Mouse (Mus musculus) heart, postnatal 0 days (tissue): ENCODE measurements around the gene Brap. TPM values are rescaled to one million over a fixed set of nuclear protein-coding genes. Genes with fewer than 3 reads are reported as not detected.

Source experiments
- ATAC-seq: fragments of 200-750 bp; cut with Nextera tagmentation; 2 replicates; pipeline ENCODE4 v1.8.0; 2017; ENCODE audit warnings: low read depth, moderate number of reproducible peaks, moderate library complexity; ENCODE audit not compliant: insufficient read depth
- DNase-seq: peaks from one replicate; pipeline ENCODE4 v3.0.0-alpha.2; 2016; ENCODE audit warnings: low spot score
- H3K27ac ChIP-seq: fragments of 300-500 bp; sonication (generic); 2 replicates; pipeline ENCODE4 v1.5.1; 2014; ENCODE audit warnings: low read depth, mild to moderate bottlenecking
- H3K27me3 ChIP-seq: fragments of 300-500 bp; sonication (generic); 2 replicates; pipeline ENCODE4 v1.6.1; 2014; ENCODE audit warnings: low read length, mixed read lengths; ENCODE audit not compliant: control insufficient read depth, insufficient read depth
- H3K36me3 ChIP-seq: fragments of 300-500 bp; sonication (generic); replicated peaks from 2 replicates; pipeline ENCODE4 v1.6.1; 2014; ENCODE audit warnings: low read length, mixed read lengths; ENCODE audit not compliant: control insufficient read depth, insufficient read depth
- H3K4me1 ChIP-seq: fragments of 300-500 bp; sonication (generic); 2 replicates; pipeline ENCODE4 v1.6.1; 2014; ENCODE audit warnings: antibody characterized with exemption; ENCODE audit not compliant: control insufficient read depth, insufficient read depth
- H3K4me2 ChIP-seq: fragments of 300-500 bp; sonication (generic); 2 replicates; pipeline ENCODE4 v1.6.1; 2014; ENCODE audit warnings: low read depth, mild to moderate bottlenecking, low read length, moderate library complexity
- H3K4me3 ChIP-seq: fragments of 300-500 bp; sonication (generic); 2 replicates; pipeline ENCODE4 v1.5.1; 2014; ENCODE audit warnings: low read depth, low read length
- H3K9ac ChIP-seq: fragments of 300-500 bp; sonication (generic); replicated peaks from 2 replicates; pipeline ENCODE4 v1.6.1; 2014; ENCODE audit warnings: low read depth, low read length, mixed read lengths
- H3K9me3 ChIP-seq: fragments of 300-500 bp; sonication (generic); replicated peaks from 2 replicates; pipeline ENCODE4 v1.6.1; 2016; ENCODE audit warnings: low read length; ENCODE audit not compliant: control insufficient read depth
- CTCF ChIP-seq: IDR thresholded peaks from 2 replicates; pipeline ENCODE4 v1.5.1; 2016; ENCODE audit warnings: antibody characterized with exemption, control low read depth, low read depth
- EP300 ChIP-seq: IDR thresholded peaks from 2 replicates; pipeline ENCODE4 v1.6.1; 2016; ENCODE audit warnings: antibody characterized with exemption, low read depth
- WGBS: fragments of 180-500 bp; shearing (Covaris S2); extraction: QIAGEN DNeasy Blood & Tissue Kit; methylation state at CpG from one replicate; pipeline ENCODE4 v1.1.7; 2014; 5-methylcytosine and 5-hydroxymethylcytosine counted together
- polyA plus RNA-seq: library from polyadenylated mRNA; unstranded; fragments of >200 nt; fragmentation: Nextera tagmentation; extraction: Ambion mirVana; gene quantifications from 2 replicates; pipeline ENCODE4 v1.2.1, GENCODE M21; 2015
- total RNA-seq: library from RNA; depleted of rRNA; stranded (reverse); fragments of >200 nt; gene quantifications from 2 replicates; pipeline ENCODE4 v1.2.3, GENCODE M21; 2014; ENCODE audit warnings: low replicate concordance; rRNA removed

The Brap gene
- total and polyA plus RNA-seq, 2 experiments from 2014 or later, result 23.2 to 32.9 TPM

DNA sequence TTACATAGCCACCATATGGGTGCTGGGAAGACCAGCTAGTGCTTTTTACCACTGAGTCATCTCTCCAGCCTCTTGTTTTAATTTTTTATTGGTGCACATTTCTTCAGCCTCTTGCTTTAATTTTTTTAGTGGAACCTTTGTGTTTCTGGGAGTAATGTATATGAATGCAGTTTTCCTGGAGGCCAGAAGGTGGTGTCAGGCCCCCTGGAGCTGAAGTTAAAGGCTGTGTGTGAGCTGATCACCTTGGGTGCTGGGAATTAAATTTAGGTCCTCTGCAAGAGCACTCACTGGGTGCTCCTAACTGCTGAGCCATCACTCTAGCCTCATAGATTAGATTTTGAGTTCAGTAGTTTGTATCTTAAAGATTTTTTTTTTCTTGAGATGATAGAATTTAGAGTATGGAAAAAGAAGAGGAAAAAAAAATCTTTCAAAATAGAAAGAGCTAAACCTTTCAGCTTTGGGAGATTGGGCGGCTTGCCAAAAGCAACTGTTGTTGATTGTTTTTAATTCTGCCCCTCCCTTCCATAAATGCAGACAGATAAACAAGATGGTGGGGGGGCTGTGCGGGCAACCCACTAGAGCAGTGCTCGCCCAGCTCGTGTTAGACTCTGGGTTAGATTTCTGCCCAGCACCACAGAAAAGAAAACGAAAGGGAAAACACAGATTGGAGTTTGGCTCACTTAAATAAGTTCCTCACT is 60.7 kb downstream of the Brap start:
- 81% methylated on average over 5 of the region's 5 CpGs for WGBS
- DNase-seq (no peak), ATAC-seq (no peak)
- H3K4me1 ChIP-seq, result peaks cover 20% of the 10 kb centered on the region
- no peaks in the 10 kb centered on the region for H3K9me3 ChIP-seq
- H3K27ac ChIP-seq, result no peak overlapping the region; the same call in 1 of the 2 replicates
- H3K27me3 ChIP-seq, result no peaks in the 10 kb centered on the region
- no peak overlapping the region for H3K9ac ChIP-seq
- H3K4me2 ChIP-seq, result no peak overlapping the region
- TF ChIP-seq EP300, result no peak
- peak; percentile 18; the same call in 1 of the 2 replicates for TF ChIP-seq CTCF
- H3K36me3 ChIP-seq, result no peaks in the 10 kb centered on the region
- no peak overlapping the region for H3K4me3 ChIP-seq

GRCm38 (mm10) chr5:121721841-121722240 is 61.5 kb downstream of the Brap start:
- Histone ChIP-seq H3K27ac (peak overlapping the region; percentile 38), H3K36me3 (no peaks in the 10 kb centered on the region), H3K9me3 (no peaks in the 10 kb centered on the region), H3K27me3 (no peaks in the 10 kb centered on the region), H3K4me1 (peaks cover 20% of the 10 kb centered on the region; the same call in 1 of the 2 replicates), H3K4me2 (no peak overlapping the region), H3K4me3 (no peak overlapping the region), H3K9ac (no peak overlapping the region)
- DNase-seq (no peak), ATAC-seq (no peak)
- no peak for TF ChIP-seq CTCF
- TF ChIP-seq EP300, result no peak
- 58% methylated on average over 3 of the region's 3 CpGs for WGBS

- no peak overlapping the region; the same call in 1 of the 2 replicates for H3K9ac ChIP-seq
- no peak overlapping the region for H3K27ac ChIP-seq
- H3K27me3 ChIP-seq, result no peaks in the 10 kb centered on the region
- H3K4me1 ChIP-seq, result peaks cover 15% of the 10 kb centered on the region; the same call in 1 of the 2 replicates
- TF ChIP-seq EP300, result no peak
- no peak for TF ChIP-seq CTCF
- H3K9me3 ChIP-seq, result no peaks in the 10 kb centered on the region
- 0 out of 2 replicates have a peak, but pooled peaks cover 5% of the 10 kb centered on the region for H3K36me3 ChIP-seq
- H3K4me2 ChIP-seq, result no peak overlapping the region
- no peak overlapping the region for H3K4me3 ChIP-seq
- ATAC-seq (no peak), DNase-seq (no peak)
- WGBS, result 38% methylated on average over 1 of the region's 1 CpGs
These were observed 64.3 kb downstream of the Brap start for GRCm38 (mm10) chr5:121724678-121725077.

- no peaks in the 10 kb centered on the region for H3K27me3 ChIP-seq
- no peak overlapping the region for H3K4me3 ChIP-seq
- no peak overlapping the region for H3K9ac ChIP-seq
- H3K4me1 ChIP-seq, result no peaks in the 10 kb centered on the region
- no peak overlapping the region for H3K27ac ChIP-seq
- 97% methylated on average over 2 of the region's 2 CpGs for WGBS
- DNase-seq (no peak), ATAC-seq (no peak)
- no peak overlapping the region for H3K4me2 ChIP-seq
- 0 out of 2 replicates have a peak, but pooled peaks cover 5% of the 10 kb centered on the region for H3K36me3 ChIP-seq
- TF ChIP-seq EP300 (no peak), CTCF (no peak)
- no peaks in the 10 kb centered on the region for H3K9me3 ChIP-seq
These were observed 69.7 kb downstream of the Brap start for GRCm38 (mm10) chr5:121730057-121730456.

GRCm38 (mm10) chr5:121736641-121737040 is 76.3 kb downstream of the Brap start:
- Histone ChIP-seq H3K36me3 (no peaks in the 10 kb centered on the region), H3K9ac (no peak overlapping the region), H3K9me3 (no peaks in the 10 kb centered on the region), H3K4me1 (no peaks in the 10 kb centered on the region), H3K4me2 (no peak overlapping the region), H3K27me3 (no peaks in the 10 kb centered on the region), H3K27ac (no peak overlapping the region), H3K4me3 (no peak overlapping the region)
- no peak for TF ChIP-seq EP300
- no peak for TF ChIP-seq CTCF
- DNase-seq, result no peak
- ATAC-seq, result no peak
- 93% methylated on average over 3 of the region's 3 CpGs for WGBS

Other genes starting within 250 kb of the Brap start
- 6.5 and 11.5 TPM in 2 replicates for gene Tmem116, start 208.7 kb upstream of the Brap start, total RNA-seq
- 7.0 and 7.5 TPM in 2 replicates for gene Tmem116, start 208.7 kb upstream of the Brap start, polyA plus RNA-seq
- 32.5 and 55.4 TPM in 2 replicates for gene Erp29, start 208.1 kb upstream of the Brap start, total RNA-seq
- gene Erp29, start 208.1 kb upstream of the Brap start, polyA plus RNA-seq, result 89.3 and 96.5 TPM in 2 replicates
- not detected in 2 replicates for gene Adam1b, start 157.1 kb upstream of the Brap start, total RNA-seq
- 0.14 TPM in 2 replicates for gene Adam1b, start 157.1 kb upstream of the Brap start, polyA plus RNA-seq
- gene Adam1a, start 115.1 kb upstream of the Brap start, total RNA-seq, result 1.5 and 4.1 TPM in 2 replicates
- 0.44 and 0.48 TPM in 2 replicates for gene Adam1a, start 115.1 kb upstream of the Brap start, polyA plus RNA-seq
- gene Gm42878, start 115.1 kb upstream of the Brap start, total RNA-seq, result 0.11 and 0.15 TPM in 2 replicates
- not detected in 2 replicates for gene Gm42878, start 115.1 kb upstream of the Brap start, polyA plus RNA-seq
- gene Mapkapk5, start 114.7 kb upstream of the Brap start, total RNA-seq, result 61.7 and 65.2 TPM in 2 replicates
- gene Mapkapk5, start 114.7 kb upstream of the Brap start, polyA plus RNA-seq, result 30.6 and 31.0 TPM in 2 replicates
- gene Aldh2, start 66.7 kb upstream of the Brap start, total RNA-seq, result 101 and 114 TPM in 2 replicates
- 126 and 127 TPM in 2 replicates for gene Aldh2, start 66.7 kb upstream of the Brap start, polyA plus RNA-seq
- 12.3 and 17.3 TPM in 2 replicates for gene Acad12, start 41.6 kb upstream of the Brap start, total RNA-seq
- gene Acad12, start 41.6 kb upstream of the Brap start, polyA plus RNA-seq, result 6.9 and 8.8 TPM in 2 replicates
- 3.7 and 6.1 TPM in 2 replicates for gene Acad10, start within 50 bp of the Brap start, total RNA-seq
- 1.8 and 2.2 TPM in 2 replicates for gene Acad10, start within 50 bp of the Brap start, polyA plus RNA-seq
- gene Atxn2, start 50.8 kb downstream of the Brap start, total RNA-seq, result 41.2 and 53.7 TPM in 2 replicates
- 36.8 and 41.7 TPM in 2 replicates for gene Atxn2, start 50.8 kb downstream of the Brap start, polyA plus RNA-seq
- 58.5 and 60.4 TPM in 2 replicates for gene Sh2b3, start 177.1 kb downstream of the Brap start, total RNA-seq
- 10.1 and 11.4 TPM in 2 replicates for gene Sh2b3, start 177.1 kb downstream of the Brap start, polyA plus RNA-seq
- gene Pheta1, start 188.4 kb downstream of the Brap start, total RNA-seq, result 25.2 and 32.2 TPM in 2 replicates
- gene Pheta1, start 188.4 kb downstream of the Brap start, polyA plus RNA-seq, result 16.4 and 17.8 TPM in 2 replicates